Mouse (Mus musculus) splenic B cell, adult 2 months (primary cell): Measurements from ENCODE around the gene Peg3.

ENCODE experiments used
- DNase-seq: peaks from one replicate; pipeline ENCODE4 v3.0.0-alpha.2; 2011; ENCODE audit warnings: low read depth, low spot score
- H3K27me3 ChIP-seq: 2 replicates; pipeline ENCODE4 v1.6.1; 2012; ENCODE audit warnings: mild to moderate bottlenecking, low read length, moderate library complexity, mixed read lengths; ENCODE audit not compliant: control insufficient read depth, poor library complexity, insufficient read depth, severe bottlenecking
- H3K36me3 ChIP-seq: 2 replicates; pipeline ENCODE4 v1.6.1; 2012; ENCODE audit warnings: mild to moderate bottlenecking, low read length, moderate library complexity, mixed read lengths; ENCODE audit not compliant: control insufficient read depth, poor library complexity, insufficient read depth, severe bottlenecking

The Peg3 gene

DNA sequence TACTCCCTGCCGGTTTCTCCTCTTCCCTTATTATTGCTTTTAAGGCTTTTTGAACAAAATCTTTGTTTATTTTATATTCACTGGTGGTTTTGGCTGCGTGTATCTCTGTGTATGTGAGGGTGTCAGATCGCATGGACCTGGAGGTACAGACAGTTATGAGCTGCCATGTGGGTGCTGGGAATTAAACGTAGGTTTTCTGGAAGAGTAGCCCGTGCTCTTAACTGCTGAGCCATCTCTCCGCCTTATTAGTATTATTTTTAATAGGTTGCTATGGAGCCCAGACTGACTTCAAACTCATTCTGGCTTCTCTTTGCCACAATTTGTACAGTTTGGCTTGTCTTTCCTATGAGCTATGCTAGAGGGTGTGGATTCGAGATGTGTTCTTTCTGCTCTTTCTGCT lies 66.8 kb downstream of the Peg3 start:
- DNase-seq, result no peak
- no peaks in the 10 kb centered on the region for H3K36me3 ChIP-seq
- no peaks in the 10 kb centered on the region for H3K27me3 ChIP-seq

- Histone ChIP-seq H3K27me3 (no peaks in the 10 kb centered on the region), H3K36me3 (no peaks in the 10 kb centered on the region)
- DNase-seq, result no peak
Measured at GRCm38 (mm10) chr7:6659605-6660004, 70.6 kb downstream of the Peg3 start.

- DNase-seq, result no peak
- no peaks in the 10 kb centered on the region for H3K27me3 ChIP-seq
- no peaks in the 10 kb centered on the region for H3K36me3 ChIP-seq
Measured at GRCm38 (mm10) chr7:6658606-6659005, 71.6 kb downstream of the Peg3 start.
